Mouse (Mus musculus) thymus, adult 2 months (tissue): ENCODE measurements at regions not wholly inside any gene's neighbourhood (a gene's known extent, or its start where the extent isn't known, plus 50 kb on each side); places are given as distances from the start of the nearest gene placed in this dataset.
"Not testable (repeated sequence)": the region's sequence is repeated elsewhere in the genome, so short reads cannot be mapped to it uniquely, and the experiment has no call there.

Source experiments
- DNase-seq: peaks from one replicate; pipeline ENCODE4 v3.0.0; 2021
- H3K27ac ChIP-seq: fragments of 200-500 bp; 2 replicates; pipeline ENCODE4 v1.5.1; 2012; ENCODE audit warnings: low read length, control low read depth; ENCODE audit not compliant: control insufficient read depth, insufficient read depth
- H3K27me3 ChIP-seq: fragments of 200-500 bp; 2 replicates; pipeline ENCODE4 v1.6.1; 2012; ENCODE audit warnings: mild to moderate bottlenecking, low read length, moderate library complexity, mixed read lengths; ENCODE audit not compliant: control insufficient read depth, insufficient read depth
- H3K36me3 ChIP-seq: fragments of 200-500 bp; 2 replicates; pipeline ENCODE4 v1.6.1; 2012; ENCODE audit warnings: mild to moderate bottlenecking, low read length, moderate library complexity; ENCODE audit not compliant: control insufficient read depth, insufficient read depth
- H3K4me1 ChIP-seq: fragments of 200-500 bp; replicated peaks from 2 replicates; pipeline ENCODE4 v1.6.1; 2012; ENCODE audit warnings: low read length; ENCODE audit not compliant: control insufficient read depth, insufficient read depth
- H3K4me3 ChIP-seq: fragments of 200-500 bp; 2 replicates; pipeline ENCODE4 v1.5.1; 2012; ENCODE audit warnings: mild to moderate bottlenecking, low read length, control low read depth, moderate library complexity; ENCODE audit not compliant: control insufficient read depth, insufficient read depth
- CTCF ChIP-seq: fragments of 200-500 bp; IDR thresholded peaks from 2 replicates; pipeline ENCODE4 v1.5.1; 2012; ENCODE audit warnings: mild to moderate bottlenecking, control low read depth, low read length, moderate library complexity, borderline replicate concordance; ENCODE audit not compliant: control insufficient read depth, poor library complexity, insufficient read depth; ENCODE audit errors: extremely low read depth
- POLR2A ChIP-seq: fragments of 200-500 bp; IDR thresholded peaks from 2 replicates; pipeline ENCODE4 v1.6.1; 2012; ENCODE audit warnings: mild to moderate bottlenecking, low read length, control low read depth, moderate library complexity; ENCODE audit not compliant: control insufficient read depth, poor library complexity, insufficient read depth; ENCODE audit errors: extremely low read depth
- WGBS: fragments of 180-500 bp; shearing (Covaris S2); methylation state at CpG from one replicate; pipeline ENCODE4 v1.1.7; 2018; 5-methylcytosine and 5-hydroxymethylcytosine counted together

- 80% methylated on average over 3 of the region's 3 CpGs for WGBS
- not testable (repeated sequence) for DNase-seq
Observed at GRCm38 (mm10) chrX:19341231-19342007, 139.7 kb downstream of the Tex13c3 start.

GRCm38 (mm10) chrX:19313286-19313685, 167.8 kb downstream of the Tex13c3 start:
- Histone ChIP-seq H3K4me1 (no peaks in the 10 kb centered on the region), H3K27me3 (no peaks in the 10 kb centered on the region), H3K36me3 (no peaks in the 10 kb centered on the region), H3K4me3 (no peak overlapping the region), H3K27ac (no peak overlapping the region)
- WGBS, result 91% methylated on average over 2 of the region's 2 CpGs
- DNase-seq, result no peak
- TF ChIP-seq CTCF (no peak), POLR2A (no peak)

More at GRCm38 (mm10) chrX:19341231-19342007, 139.7 kb downstream of the Tex13c3 start:
- H3K27ac ChIP-seq, H3K4me3 ChIP-seq, H3K4me1 ChIP-seq, H3K27me3 ChIP-seq, H3K36me3 ChIP-seq: not testable (repeated sequence)

DNA sequence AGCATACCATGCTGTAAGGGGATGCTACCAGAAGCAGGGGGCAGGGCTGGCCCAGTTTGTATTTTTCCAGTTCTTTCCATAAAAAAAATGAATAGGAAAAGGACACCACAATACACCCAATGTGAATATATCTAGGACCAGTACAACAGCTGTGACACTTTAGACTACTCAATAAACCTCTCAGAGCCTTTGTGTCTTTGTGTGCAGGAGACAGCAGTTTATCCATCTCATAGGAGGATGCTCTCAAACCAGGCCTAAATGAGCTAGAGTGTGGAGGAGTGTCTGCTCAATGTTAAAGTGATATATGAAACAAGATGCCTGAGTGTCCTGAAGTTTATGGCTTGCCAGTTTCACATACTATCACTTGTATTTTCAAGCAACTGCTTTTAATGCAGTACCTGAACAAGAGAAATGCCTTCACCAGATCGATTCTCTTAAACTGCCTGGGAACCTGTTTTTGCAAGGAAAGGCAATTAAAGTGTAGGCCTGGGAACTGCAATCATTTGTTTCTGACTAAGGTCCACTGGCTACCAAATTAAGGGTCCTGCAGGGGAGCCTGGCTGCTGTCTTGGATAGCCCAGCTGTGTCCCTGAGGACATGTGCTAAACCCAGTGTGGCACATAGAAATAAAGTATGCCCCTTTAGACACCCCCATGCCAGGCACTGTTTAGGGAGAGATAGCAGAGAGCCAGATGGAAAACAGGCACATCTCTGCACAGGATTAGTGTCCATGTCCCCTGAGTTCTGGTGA, 169.1 kb downstream of the Tex13c3 start:
- Histone ChIP-seq H3K4me3 (no peak overlapping the region), H3K27me3 (no peaks in the 10 kb centered on the region), H3K27ac (no peak overlapping the region), H3K36me3 (no peaks in the 10 kb centered on the region), H3K4me1 (no peaks in the 10 kb centered on the region)
- 60% methylated on average over 1 of the region's 1 CpGs for WGBS
- TF ChIP-seq CTCF (no peak), POLR2A (no peak)
- DNase-seq, result no peak

DNA sequence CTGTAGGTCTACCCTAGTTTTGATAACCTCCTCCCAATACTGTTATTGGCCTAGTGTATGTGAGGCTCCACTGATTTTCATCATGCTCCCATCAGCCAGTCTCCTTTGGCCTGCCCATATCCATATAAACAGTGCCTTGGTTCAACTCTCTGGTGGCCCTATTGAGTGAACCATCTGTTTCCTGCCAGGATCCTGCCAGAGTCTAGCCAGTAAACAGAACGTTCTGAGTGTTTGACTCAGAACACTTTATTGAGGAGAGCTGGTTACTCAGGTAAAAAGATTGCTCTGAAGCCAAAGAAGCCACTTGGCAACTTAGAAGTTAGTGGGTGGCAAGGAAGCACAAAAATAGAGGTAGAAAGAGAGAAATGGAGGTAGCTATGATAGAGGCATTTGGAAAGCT, 169.7 kb downstream of the Tex13c3 start:
- no peak overlapping the region for H3K27ac ChIP-seq
- no peaks in the 10 kb centered on the region for H3K27me3 ChIP-seq
- H3K4me3 ChIP-seq, result no peak overlapping the region
- TF ChIP-seq CTCF, result no peak
- no peaks in the 10 kb centered on the region for H3K36me3 ChIP-seq
- no peaks in the 10 kb centered on the region for H3K4me1 ChIP-seq
- DNase-seq, result no peak
- 8% methylated on average over 1 of the region's 1 CpGs for WGBS

- TF ChIP-seq CTCF, result no peak
- no peak for TF ChIP-seq POLR2A
- H3K27ac ChIP-seq, result no peak overlapping the region
- no peaks in the 10 kb centered on the region for H3K36me3 ChIP-seq
- DNase-seq, result no peak
- 100% methylated on average over 2 of the region's 2 CpGs for WGBS
- H3K4me1 ChIP-seq, result no peaks in the 10 kb centered on the region
- H3K4me3 ChIP-seq, result no peak overlapping the region
- H3K27me3 ChIP-seq, result no peaks in the 10 kb centered on the region
Observed at GRCm38 (mm10) chrX:19288171-19288570, 192.9 kb downstream of the Tex13c3 start.

DNA sequence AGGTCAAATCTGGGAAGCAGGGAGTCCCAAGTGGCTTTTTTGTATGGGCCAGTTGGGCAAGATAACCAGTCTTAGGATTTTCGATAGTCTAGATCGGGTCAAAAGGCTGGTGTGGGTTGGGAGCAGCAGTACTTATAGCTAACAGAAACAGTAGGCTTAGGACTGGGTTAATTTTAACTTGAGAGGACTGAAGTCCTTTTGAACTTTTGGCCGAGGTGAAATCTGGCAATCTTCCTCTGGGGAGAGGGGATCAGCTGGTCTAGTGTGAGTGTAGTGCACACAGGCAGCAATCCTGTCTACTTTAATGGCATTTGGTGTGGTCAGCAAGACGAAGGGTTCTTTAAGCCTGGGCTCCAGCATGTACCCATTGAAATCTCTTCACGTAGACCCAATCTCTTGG, 194.7 kb downstream of the Tex13c3 start:
- TF ChIP-seq CTCF, result no peak
- no peak for TF ChIP-seq POLR2A
- H3K4me3 ChIP-seq, result no peak overlapping the region
- 94% methylated on average over 5 of the region's 5 CpGs for WGBS
- DNase-seq, result no peak
- H3K4me1 ChIP-seq, result no peaks in the 10 kb centered on the region
- H3K36me3 ChIP-seq, result no peaks in the 10 kb centered on the region
- H3K27me3 ChIP-seq, result no peaks in the 10 kb centered on the region
- no peak overlapping the region for H3K27ac ChIP-seq

DNA sequence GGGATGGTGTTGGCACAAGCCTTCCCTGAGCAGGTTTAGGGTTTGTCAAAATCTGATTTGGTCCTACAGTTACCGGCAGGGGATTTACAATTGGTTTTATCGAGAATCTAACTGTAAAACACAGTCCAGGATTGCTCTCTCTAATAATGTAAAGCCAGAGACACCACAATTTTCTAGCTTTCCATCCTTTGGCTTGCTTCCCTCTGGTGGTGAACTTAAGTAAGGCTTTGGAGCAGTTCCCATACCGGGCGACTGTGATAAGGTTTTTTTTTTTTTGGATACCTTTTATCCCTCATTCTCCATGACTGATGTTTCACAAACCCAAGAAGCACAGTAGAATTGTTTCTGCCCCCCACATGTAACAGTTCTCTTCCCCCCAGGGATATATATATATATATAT, 195.3 kb downstream of the Tex13c3 start:
- WGBS, result 70% methylated on average over 4 of the region's 4 CpGs
- H3K36me3 ChIP-seq, result no peaks in the 10 kb centered on the region
- H3K27ac ChIP-seq, result no peak overlapping the region
- H3K4me1 ChIP-seq, result no peaks in the 10 kb centered on the region
- no peaks in the 10 kb centered on the region for H3K27me3 ChIP-seq
- no peak overlapping the region for H3K4me3 ChIP-seq
- TF ChIP-seq CTCF (no peak), POLR2A (no peak)
- DNase-seq, result no peak
